Mouse (Mus musculus): Measurements from ENCODE around the gene Tmc6.
"Not testable (repeated sequence)": the region's sequence is repeated elsewhere in the genome, so short reads cannot be mapped to it uniquely, and the experiment has no call there.

The Tmc6 gene

GRCm38 (mm10) chr11:117781993-117782704, at the start of gene Tmc6, which contains the start of gene Tmc8:
Gene Tmc6 (minus strand): TSS chr11:117782198.
Gene Tmc8 (plus strand): TSS chr11:117782076.
- DNase-seq (ENCODE audit: low read depth, low spot score), result no peak

GRCm38 (mm10) chr11:117830401-117830800, 48.4 kb upstream of the Tmc6 start:
- DNase-seq (ENCODE audit: low read depth, low spot score), result no peak

GRCm38 (mm10) chr11:117829671-117830215, 47.7 kb upstream of the Tmc6 start:
- no peak for DNase-seq (ENCODE audit: low read depth, low spot score)

- DNase-seq (ENCODE audit: low read depth, low spot score), result no peak
These were observed 47.0 kb upstream of the Tmc6 start for GRCm38 (mm10) chr11:117828888-117829604.

GRCm38 (mm10) chr11:117828149-117828887, 46.3 kb upstream of the Tmc6 start:
- no peak for DNase-seq (ENCODE audit: low read depth, low spot score)

GRCm38 (mm10) chr11:117827386-117827785, 45.4 kb upstream of the Tmc6 start:
- DNase-seq (ENCODE audit: low read depth, low spot score), result no peak

- no peak for DNase-seq (ENCODE audit: low read depth, low spot score)
These were observed 44.9 kb upstream of the Tmc6 start for GRCm38 (mm10) chr11:117826916-117827315.

- DNase-seq (ENCODE audit: low read depth, low spot score), result no peak
These were observed 44.2 kb upstream of the Tmc6 start for GRCm38 (mm10) chr11:117826164-117826563.

- DNase-seq (ENCODE audit: low read depth, low spot score), result peak; percentile 65
These were observed 43.5 kb upstream of the Tmc6 start, which contains the start of the genes Afmid and Tk1 for GRCm38 (mm10) chr11:117825333-117826101. Gene Afmid (plus strand): TSS chr11:117825924. Gene Tk1 (minus strand): TSS chr11:117826092.

GRCm38 (mm10) chr11:117824060-117824969, 42.3 kb upstream of the Tmc6 start:
- peak; percentile 78 for DNase-seq (ENCODE audit: low read depth, low spot score)

GRCm38 (mm10) chr11:117823411-117823810, 41.4 kb upstream of the Tmc6 start:
- DNase-seq (ENCODE audit: low read depth, low spot score), result no peak

- no peak for DNase-seq (ENCODE audit: low read depth, low spot score)
These were observed 40.8 kb upstream of the Tmc6 start for GRCm38 (mm10) chr11:117822728-117823241.

GRCm38 (mm10) chr11:117821868-117822267, 39.9 kb upstream of the Tmc6 start:
- DNase-seq (ENCODE audit: low read depth, low spot score), result no peak

GRCm38 (mm10) chr11:117820173-117820572, 38.2 kb upstream of the Tmc6 start:
- no peak for DNase-seq (ENCODE audit: low read depth, low spot score)

- no peak for DNase-seq (ENCODE audit: low read depth, low spot score)
These were observed 37.1 kb upstream of the Tmc6 start for GRCm38 (mm10) chr11:117819095-117819494.

- DNase-seq (ENCODE audit: low read depth, low spot score), result no peak
These were observed 34.5 kb upstream of the Tmc6 start for GRCm38 (mm10) chr11:117816389-117816996.

- DNase-seq (ENCODE audit: low read depth, low spot score), result not testable (repeated sequence)
These were observed 33.9 kb upstream of the Tmc6 start for GRCm38 (mm10) chr11:117815850-117816249.

GRCm38 (mm10) chr11:117814704-117815366, 32.8 kb upstream of the Tmc6 start:
- no peak for DNase-seq (ENCODE audit: low read depth, low spot score)

- DNase-seq (ENCODE audit: low read depth, low spot score), result no peak
These were observed 31.9 kb upstream of the Tmc6 start for GRCm38 (mm10) chr11:117813867-117814266.
